ENCODE assay signal across 13 mouse cellular contexts in the genomic region with DNA sequence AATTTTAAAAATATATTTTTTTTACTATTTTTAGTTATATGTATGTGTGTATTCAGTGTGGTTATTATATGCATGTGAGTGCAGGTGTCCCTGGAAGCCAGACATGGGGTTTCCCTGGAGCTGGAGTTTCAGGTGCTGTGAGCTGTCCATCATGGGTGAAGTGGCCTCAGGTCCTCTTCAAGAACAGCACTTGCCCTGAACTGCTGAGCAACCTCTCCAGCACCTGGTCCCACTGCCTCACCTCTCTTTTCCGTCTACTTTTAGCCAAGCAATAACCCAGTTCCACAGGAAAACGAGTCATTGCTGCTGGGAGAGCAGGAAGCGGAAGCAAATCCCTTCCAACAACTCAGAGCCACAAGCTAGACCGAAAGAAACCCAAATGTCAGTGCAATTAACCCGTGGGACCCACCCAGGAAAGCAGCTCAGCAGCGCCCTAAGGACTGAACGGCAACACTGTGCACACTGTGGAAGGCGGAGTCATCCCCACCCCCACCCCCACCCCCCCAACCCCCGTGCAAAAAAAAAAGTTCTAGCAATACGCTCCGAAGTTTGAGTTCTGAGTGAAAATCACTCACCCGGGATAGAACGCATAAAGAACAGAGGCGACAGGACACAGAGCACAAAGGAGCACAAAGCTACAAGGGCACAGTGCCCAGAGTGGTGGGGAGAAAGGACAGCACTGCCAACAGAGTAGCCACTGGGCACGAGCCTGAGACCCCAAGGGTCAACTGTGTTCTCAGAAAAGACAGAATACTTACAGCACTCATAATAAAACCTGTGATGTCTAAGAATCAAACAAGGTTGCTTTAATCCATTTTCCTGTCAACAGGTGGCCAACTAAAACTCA. TPM values are rescaled to one million over a fixed set of nuclear protein-coding genes. Genes with fewer than 3 reads are reported as not detected.
DNase-seq lines count a peak whose midpoint lies in the region; ATAC-seq and TF ChIP-seq lines count a peak whose summit lies in the region.
"Had no signal": no experiment of that assay in that cellular context is flagged by ENCODE, and none has a peak within 500 bp of the region (broad histone marks: within the 10 kb centered on the region; RNA-seq: fewer than 3 reads in every experiment).

No protein-coding gene starts in this region.

- no peak overlapping the region for H3K4me3 ChIP-seq in heart, embryonic 10.5 days
- H3K4me3 ChIP-seq in kidney, postnatal 0 days (replicated peaks; ENCODE audit: low read depth, low read length) = no peak overlapping the region
- no peak overlapping the region for H3K4me3 ChIP-seq in heart, embryonic 16.5 days (ENCODE audit: low read length)
- H3K4me3 ChIP-seq: limb, embryonic 10.5 days; liver, embryonic 15.5 days; midbrain, embryonic 10.5 days; myocyte had no signal

- H3K27ac ChIP-seq in heart, embryonic 10.5 days = peak overlapping the region; percentile 29; the same call in 1 of the 2 replicates
- H3K27ac ChIP-seq in kidney, postnatal 0 days = peak overlapping the region; percentile 42
- H3K27ac ChIP-seq in heart, embryonic 16.5 days (ENCODE audit: low read length) = peak overlapping the region; percentile 18
- H3K27ac ChIP-seq: limb, embryonic 10.5 days; liver, embryonic 15.5 days; midbrain, embryonic 10.5 days had no signal

- H3K27me3 ChIP-seq in heart, embryonic 10.5 days (ENCODE audit: insufficient read depth, poor library complexity, severe bottlenecking) = no peaks in the 10 kb centered on the region
- H3K27me3 ChIP-seq in kidney, postnatal 0 days (ENCODE audit: insufficient read depth, low read length) = no peaks in the 10 kb centered on the region
- H3K27me3 ChIP-seq in heart, embryonic 16.5 days (ENCODE audit: control insufficient read depth, insufficient read depth, low read length) = no peaks in the 10 kb centered on the region
- H3K27me3 ChIP-seq: liver, embryonic 15.5 days had no signal

- peaks cover 31% of the 10 kb centered on the region for H3K36me3 ChIP-seq in heart, embryonic 10.5 days
- peaks cover 11% of the 10 kb centered on the region for H3K36me3 ChIP-seq in kidney, postnatal 0 days (ENCODE audit: insufficient read depth, low read length)
- H3K36me3 ChIP-seq in heart, embryonic 16.5 days (ENCODE audit: control insufficient read depth, insufficient read depth) = peaks cover 5% of the 10 kb centered on the region; the same call in 1 of the 2 replicates

- no peaks in the 10 kb centered on the region for H3K9me3 ChIP-seq in heart, embryonic 10.5 days
- H3K9me3 ChIP-seq in kidney, postnatal 0 days (replicated peaks; ENCODE audit: low read length) = no peaks in the 10 kb centered on the region
- H3K9me3 ChIP-seq in heart, embryonic 16.5 days (replicated peaks; ENCODE audit: control insufficient read depth, low read length) = peaks cover 2% of the 10 kb centered on the region; the same call in 1 of the 2 replicates
- H3K9me3 ChIP-seq: limb, embryonic 10.5 days; liver, embryonic 15.5 days; midbrain, embryonic 10.5 days had no signal

- H3K9ac ChIP-seq in kidney, postnatal 0 days (ENCODE audit: low read depth, low read length) = no peak overlapping the region
- no peak overlapping the region for H3K9ac ChIP-seq in heart, embryonic 16.5 days (ENCODE audit: low read length)
- H3K9ac ChIP-seq: liver, embryonic 15.5 days had no signal

- DNase-seq in heart, embryonic 10.5 days (ENCODE audit: low spot score) = no peak
- DNase-seq in heart, postnatal 25 days (ENCODE audit: low spot score) = no peak
- no peak for DNase-seq in kidney, postnatal 0 days (ENCODE audit: low spot score)
- DNase-seq in kidney, postnatal 4 days = no peak
- DNase-seq in lung, postnatal 14 days = peak; percentile 24
- DNase-seq in testis, postnatal 14 days (ENCODE audit: low spot score) = no peak
- DNase-seq: adrenal gland, postnatal 14 days; cerebellum, postnatal 25 days had no signal

- WGBS in heart, embryonic 10.5 days = 76% methylated on average over 15 of the region's 15 CpGs
- WGBS in kidney, postnatal 0 days = 34% methylated on average over 15 of the region's 15 CpGs
- 68% methylated on average over 15 of the region's 15 CpGs for WGBS in heart, embryonic 16.5 days

- intact Hi-C loops in heart, postnatal 25 days (cut with DNase I) = no loop called here

- H3K4me1 ChIP-seq in heart, embryonic 10.5 days = peaks cover 15% of the 10 kb centered on the region; the same call in 1 of the 2 replicates
- H3K4me1 ChIP-seq in kidney, postnatal 0 days (replicated peaks; ENCODE audit: insufficient read depth, low read length) = peaks cover 25% of the 10 kb centered on the region
- peaks cover 9% of the 10 kb centered on the region for H3K4me1 ChIP-seq in heart, embryonic 16.5 days (ENCODE audit: control insufficient read depth, insufficient read depth, low read length)

- TF ChIP-seq CTCF in kidney, postnatal 0 days (IDR thresholded peaks at IDR 0.05; ENCODE audit: low read depth) = no peak

- 0 out of 2 replicates have a peak overlapping the region, but pooled peaks have one; percentile 19 for H3K4me2 ChIP-seq in kidney, postnatal 0 days (ENCODE audit: low read length)
- H3K4me2 ChIP-seq in heart, embryonic 16.5 days (ENCODE audit: low read depth, low read length) = no peak overlapping the region
- H3K4me2 ChIP-seq: liver, embryonic 15.5 days had no signal

- no peak; the same call in 1 of the 2 replicates for ATAC-seq in kidney, postnatal 0 days (replicated peaks; ENCODE audit: low FRiP score, low read depth)
- no peak for ATAC-seq in heart, embryonic 16.5 days (replicated peaks; ENCODE audit: extremely low read depth, insufficient read depth, low FRiP score)

RNA-seq across cellular contexts. Expression of gene Usp12, which starts 24.6 kb away (rescaled TPM):
- polyA plus RNA-seq in heart, embryonic 10.5 days (2016; fragmentation: Nextera tagmentation; extraction: Ambion mirVana) = 14.7 and 14.9 TPM in 2 replicates
- total RNA-seq in heart, postnatal 25 days (2021) = 10 to 100 TPM; 15.3 to 16.6 TPM
- polyA plus RNA-seq in kidney, postnatal 0 days (2015; fragmentation: Nextera tagmentation; extraction: Ambion mirVana) = 18.7 and 20.0 TPM in 2 replicates
- polyA plus RNA-seq in heart, embryonic 16.5 days (2015; fragmentation: Nextera tagmentation; extraction: Ambion mirVana) = 10.1 and 11.0 TPM in 2 replicates
